Mouse (Mus musculus): ENCODE measurements around the gene Rem1. TPM values are rescaled to one million over a fixed set of nuclear protein-coding genes. Genes with fewer than 3 reads are reported as not detected.
A peak's percentile ranks its signal among the peaks of the same experiment; 100 is the strongest.

Rem1 gene
- polyA plus RNA-seq, 1 experiment from 2014 or later, result 6.2 TPM

- no peaks in the 10 kb centered on the region for H3K27me3 ChIP-seq (ENCODE audit: insufficient read depth, low read length)
- WGBS, result 86% methylated on average over 13 of the region's 13 CpGs
- H3K9ac ChIP-seq, result no peak overlapping the region
- no peak for TF ChIP-seq CTCF (IDR thresholded peaks at IDR 0.05; ENCODE audit: low read depth)
- H3K27ac ChIP-seq (ENCODE audit: low read depth), result no peak overlapping the region
- H3K4me3 ChIP-seq (ENCODE audit: low read depth, low read length), result no peak overlapping the region
- ATAC-seq (ENCODE audit: insufficient read depth) (no peak), DNase-seq (no peak)
- no peak overlapping the region for H3K4me2 ChIP-seq
- peaks cover 84% of the 10 kb centered on the region for H3K36me3 ChIP-seq (ENCODE audit: insufficient read depth)
- H3K9me3 ChIP-seq (ENCODE audit: low read depth, low read length), result no peaks in the 10 kb centered on the region
- peaks cover 9% of the 10 kb centered on the region; the same call in 1 of the 2 replicates for H3K4me1 ChIP-seq (ENCODE audit: insufficient read depth)
Observed at GRCm38 (mm10) chr2:152675252-152675791, 48.6 kb downstream of the Rem1 start.

- no peak overlapping the region for H3K4me3 ChIP-seq (ENCODE audit: low read depth, low read length)
- DNase-seq (peak; percentile 83), ATAC-seq (ENCODE audit: insufficient read depth) (no peak; the same call in 1 of the 2 replicates)
- H3K9ac ChIP-seq, result no peak overlapping the region
- H3K36me3 ChIP-seq (ENCODE audit: insufficient read depth), result peaks cover 96% of the 10 kb centered on the region
- H3K9me3 ChIP-seq (ENCODE audit: low read depth, low read length), result no peaks in the 10 kb centered on the region
- no peak overlapping the region for H3K27ac ChIP-seq (ENCODE audit: low read depth)
- no peaks in the 10 kb centered on the region for H3K4me1 ChIP-seq (ENCODE audit: insufficient read depth)
- H3K27me3 ChIP-seq (ENCODE audit: insufficient read depth, low read length), result no peaks in the 10 kb centered on the region
- no peak overlapping the region for H3K4me2 ChIP-seq
- 48% methylated on average over 3 of the region's 3 CpGs for WGBS
- peak; percentile 77 for TF ChIP-seq CTCF (IDR thresholded peaks at IDR 0.05; ENCODE audit: low read depth)
Observed at GRCm38 (mm10) chr2:152678302-152678701, 51.6 kb downstream of the Rem1 start.

DNA sequence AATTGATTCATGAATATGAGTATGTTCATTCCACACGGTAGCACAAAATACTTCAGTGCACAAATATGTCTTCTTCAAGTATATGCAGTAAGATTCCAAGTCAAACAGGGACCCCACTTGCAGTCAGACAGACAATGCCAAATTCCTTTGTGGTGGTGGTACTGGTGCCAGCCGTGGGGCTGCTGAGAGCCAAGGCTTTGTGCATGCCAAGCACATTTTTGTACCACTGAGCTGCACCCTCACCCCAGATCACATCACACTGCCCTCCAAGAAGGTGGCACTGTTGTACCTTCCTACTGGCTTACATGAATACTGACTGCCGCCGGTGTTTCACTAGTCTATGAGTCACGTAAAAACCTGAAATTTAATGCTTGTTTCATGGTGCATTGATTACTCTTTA is 52.2 kb downstream of the Rem1 start:
- Histone ChIP-seq H3K9ac (no peak overlapping the region), H3K36me3 (ENCODE audit: insufficient read depth) (peaks cover 97% of the 10 kb centered on the region), H3K4me1 (ENCODE audit: insufficient read depth) (no peaks in the 10 kb centered on the region), H3K4me3 (ENCODE audit: low read depth, low read length) (no peak overlapping the region), H3K27ac (ENCODE audit: low read depth) (no peak overlapping the region), H3K9me3 (ENCODE audit: low read depth, low read length) (no peaks in the 10 kb centered on the region), H3K27me3 (ENCODE audit: insufficient read depth, low read length) (no peaks in the 10 kb centered on the region), H3K4me2 (no peak overlapping the region)
- TF ChIP-seq CTCF (IDR thresholded peaks at IDR 0.05; ENCODE audit: low read depth), result no peak
- DNase-seq, result no peak
- 83% methylated on average over 5 of the region's 5 CpGs for WGBS
- ATAC-seq (ENCODE audit: insufficient read depth), result no peak

DNA sequence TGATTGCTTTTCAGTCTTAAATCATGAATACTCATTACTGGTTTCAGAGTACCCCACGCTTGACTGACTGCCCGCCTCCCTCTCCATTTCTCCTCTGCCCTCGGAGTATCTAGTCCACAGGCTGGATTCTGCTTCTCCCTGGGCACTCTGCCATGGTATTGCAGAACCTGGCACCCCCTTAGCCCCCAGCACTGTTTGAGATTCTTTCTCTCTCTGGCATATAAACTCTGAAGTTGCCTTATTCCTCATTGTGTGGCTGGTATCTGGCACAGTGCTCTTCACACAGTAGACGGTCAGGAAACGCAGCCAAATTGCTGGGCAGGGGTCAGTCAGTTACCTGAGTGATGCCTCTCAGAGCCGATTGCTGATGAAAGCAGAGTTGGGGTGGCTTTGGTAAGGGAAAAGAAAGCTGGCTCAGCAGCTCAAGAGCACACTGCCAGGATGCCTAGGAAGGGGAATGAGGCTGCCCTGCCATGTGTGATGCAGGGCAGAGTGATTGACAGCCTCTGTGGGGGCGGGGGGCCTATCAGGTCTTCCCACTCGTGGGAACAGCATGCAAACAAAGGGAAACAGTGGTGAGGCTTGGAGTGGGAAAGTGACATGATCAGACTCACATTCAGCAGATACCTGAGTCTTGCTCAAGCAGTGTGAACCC is 53.1 kb downstream of the Rem1 start:
- Histone ChIP-seq H3K27me3 (ENCODE audit: insufficient read depth, low read length) (no peaks in the 10 kb centered on the region), H3K4me3 (ENCODE audit: low read depth, low read length) (no peak overlapping the region), H3K9me3 (ENCODE audit: low read depth, low read length) (no peaks in the 10 kb centered on the region), H3K27ac (ENCODE audit: low read depth) (no peak overlapping the region), H3K36me3 (ENCODE audit: insufficient read depth) (peaks cover 98% of the 10 kb centered on the region), H3K4me1 (ENCODE audit: insufficient read depth) (no peaks in the 10 kb centered on the region), H3K4me2 (no peak overlapping the region), H3K9ac (no peak overlapping the region)
- WGBS, result 83% methylated on average over 8 of the region's 8 CpGs
- TF ChIP-seq CTCF (IDR thresholded peaks at IDR 0.05; ENCODE audit: low read depth), result no peak
- DNase-seq (no peak), ATAC-seq (ENCODE audit: insufficient read depth) (no peak)

DNA sequence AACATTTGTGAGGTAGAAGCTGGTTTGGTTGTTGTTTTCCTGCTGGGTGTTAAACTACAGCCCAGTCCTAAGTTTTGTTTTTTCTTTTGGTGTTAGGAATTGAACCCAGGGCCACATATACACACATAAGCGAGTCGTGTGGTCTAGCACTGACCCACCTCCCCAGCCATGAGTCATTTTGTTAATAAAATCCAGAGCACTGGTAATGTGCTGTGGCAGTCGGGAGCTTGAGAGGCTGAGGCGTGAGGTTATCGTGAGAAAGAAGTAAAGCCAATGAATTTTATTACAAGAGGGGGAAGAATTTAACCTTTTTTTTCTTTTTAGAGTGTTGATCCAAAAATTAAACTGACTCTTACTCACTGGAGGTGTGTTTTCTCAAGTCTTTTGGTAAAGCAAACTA is 56.3 kb downstream of the Rem1 start:
- no peak for ATAC-seq (ENCODE audit: insufficient read depth)
- no peak overlapping the region for H3K4me3 ChIP-seq (ENCODE audit: low read depth, low read length)
- WGBS, result 86% methylated on average over 5 of the region's 5 CpGs
- no peaks in the 10 kb centered on the region for H3K27me3 ChIP-seq (ENCODE audit: insufficient read depth, low read length)
- H3K4me2 ChIP-seq, result no peak overlapping the region
- H3K4me1 ChIP-seq (ENCODE audit: insufficient read depth), result 0 out of 2 replicates have a peak, but pooled peaks cover 4% of the 10 kb centered on the region
- H3K9me3 ChIP-seq (ENCODE audit: low read depth, low read length), result peaks cover 11% of the 10 kb centered on the region; the same call in 1 of the 2 replicates
- no peak overlapping the region for H3K9ac ChIP-seq
- no peak overlapping the region for H3K27ac ChIP-seq (ENCODE audit: low read depth)
- no peak for DNase-seq
- no peak for TF ChIP-seq CTCF (IDR thresholded peaks at IDR 0.05; ENCODE audit: low read depth)
- peaks cover 98% of the 10 kb centered on the region for H3K36me3 ChIP-seq (ENCODE audit: insufficient read depth)

Other genes starting within 250 kb of the Rem1 start
- 17.2 and 19.4 TPM in 2 replicates for gene Sox12, start 228.9 kb upstream of the Rem1 start, polyA plus RNA-seq (2014; fragmentation: Nextera tagmentation; extraction: Ambion mirVana)
- 38.6 and 42.3 TPM in 2 replicates for gene Zcchc3, start 211.9 kb upstream of the Rem1 start, polyA plus RNA-seq (2014; fragmentation: Nextera tagmentation; extraction: Ambion mirVana)
- 0.53 and 1.3 TPM in 2 replicates for gene 6820408C15Rik, start 211.4 kb upstream of the Rem1 start, polyA plus RNA-seq (2014; fragmentation: Nextera tagmentation; extraction: Ambion mirVana)
- gene Defb23, start 162.3 kb upstream of the Rem1 start, polyA plus RNA-seq (2014; fragmentation: Nextera tagmentation; extraction: Ambion mirVana), result not detected in 2 replicates
- gene Defb20, start 149.9 kb upstream of the Rem1 start, polyA plus RNA-seq (2014; fragmentation: Nextera tagmentation; extraction: Ambion mirVana), result not detected in 2 replicates
- not detected in 2 replicates for gene Defb22, start 136.8 kb upstream of the Rem1 start, polyA plus RNA-seq (2014; fragmentation: Nextera tagmentation; extraction: Ambion mirVana)
- not detected in 2 replicates for gene Defb26, start 115.3 kb upstream of the Rem1 start, polyA plus RNA-seq (2014; fragmentation: Nextera tagmentation; extraction: Ambion mirVana)
- not detected in 2 replicates for gene Defb28, start 108.7 kb upstream of the Rem1 start, polyA plus RNA-seq (2014; fragmentation: Nextera tagmentation; extraction: Ambion mirVana)
- gene Defb29, start 86.9 kb upstream of the Rem1 start, polyA plus RNA-seq (2014; fragmentation: Nextera tagmentation; extraction: Ambion mirVana), result not detected in 2 replicates
- gene Gm17416, start 57.6 kb upstream of the Rem1 start, polyA plus RNA-seq (2014; fragmentation: Nextera tagmentation; extraction: Ambion mirVana), result not detected in 2 replicates
- gene Defb21, start 54.2 kb upstream of the Rem1 start, polyA plus RNA-seq (2014; fragmentation: Nextera tagmentation; extraction: Ambion mirVana), result not detected in 2 replicates
- not detected in 2 replicates for gene Defb19, start 46.6 kb upstream of the Rem1 start, polyA plus RNA-seq (2014; fragmentation: Nextera tagmentation; extraction: Ambion mirVana)
- gene Defb45, start 27.6 kb upstream of the Rem1 start, polyA plus RNA-seq (2014; fragmentation: Nextera tagmentation; extraction: Ambion mirVana), result not detected in 2 replicates
- not detected in 2 replicates for gene Defb36, start 22.6 kb upstream of the Rem1 start, polyA plus RNA-seq (2014; fragmentation: Nextera tagmentation; extraction: Ambion mirVana)
- 0.86 and 1.5 TPM in 2 replicates for gene Defb25, start 3.9 kb upstream of the Rem1 start, polyA plus RNA-seq (2014; fragmentation: Nextera tagmentation; extraction: Ambion mirVana)
- 97.6 and 98.1 TPM in 2 replicates for gene H13, start 42.5 kb downstream of the Rem1 start, polyA plus RNA-seq (2014; fragmentation: Nextera tagmentation; extraction: Ambion mirVana)
- 28.5 and 32.7 TPM in 2 replicates for gene Mcts2, start 60.1 kb downstream of the Rem1 start, polyA plus RNA-seq (2014; fragmentation: Nextera tagmentation; extraction: Ambion mirVana)
- gene Id1, start 109.3 kb downstream of the Rem1 start, polyA plus RNA-seq (2014; fragmentation: Nextera tagmentation; extraction: Ambion mirVana), result 122 and 123 TPM in 2 replicates
- 51.4 and 59.6 TPM in 2 replicates for gene Cox4i2, start 127.2 kb downstream of the Rem1 start, polyA plus RNA-seq (2014; fragmentation: Nextera tagmentation; extraction: Ambion mirVana)
- gene Bcl2l1, start 204.8 kb downstream of the Rem1 start, polyA plus RNA-seq (2014; fragmentation: Nextera tagmentation; extraction: Ambion mirVana), result 102 and 103 TPM in 2 replicates
- 126 and 128 TPM in 2 replicates for gene Tpx2, start 221.0 kb downstream of the Rem1 start, polyA plus RNA-seq (2014; fragmentation: Nextera tagmentation; extraction: Ambion mirVana)

Data from lung, embryonic 14.5 days (tissue).